Mouse (Mus musculus) ES-E14 (cell line): ENCODE measurements around the gene Clmn. TPM values are rescaled to one million over a fixed set of nuclear protein-coding genes. Genes with fewer than 3 reads are reported as not detected.

Source experiments
- DNase-seq: peaks from one replicate; pipeline ENCODE4 v3.0.0-alpha.2; 2013; ENCODE audit warnings: low read depth, low spot score
- H3K27ac ChIP-seq: 2 replicates; pipeline ENCODE4 v1.5.1; 2012; ENCODE audit warnings: low read depth, mild to moderate bottlenecking, low read length, moderate library complexity, mixed read lengths; ENCODE audit not compliant: poor library complexity, insufficient read depth, severe bottlenecking
- H3K36me3 ChIP-seq: 2 replicates; pipeline ENCODE4 v1.6.1; 2012; ENCODE audit warnings: mild to moderate bottlenecking, low read length, moderate library complexity, mixed read lengths; ENCODE audit not compliant: control insufficient read depth, poor library complexity, insufficient read depth, severe bottlenecking
- H3K4me1 ChIP-seq, 2 experiments: fragments of 150-350 bp in 1 of 2; sonication (generic) in 1 of 2; 2 replicates each; pipeline ENCODE4 v1.6.1; 2012; ENCODE audit warnings: low read length in 2 of 2, mild to moderate bottlenecking in 1 of 2, mixed read lengths in 1 of 2; ENCODE audit not compliant: control insufficient read depth in 2 of 2, insufficient read depth in 2 of 2, poor library complexity in 1 of 2
- H3K4me3 ChIP-seq, 2 experiments: fragments of 150-350 bp in 1 of 2; sonication (generic) in 1 of 2; 2 replicates each; pipeline ENCODE4 v1.5.1; 2012; ENCODE audit warnings: low read length in 2 of 2, low read depth in 1 of 2, mild to moderate bottlenecking in 1 of 2, mixed read lengths in 1 of 2; ENCODE audit not compliant: insufficient read depth in 1 of 2, poor library complexity in 1 of 2, severe bottlenecking in 1 of 2
- H3K9ac ChIP-seq: 2 replicates; pipeline ENCODE4 v1.6.1; 2012; ENCODE audit warnings: low read depth, mild to moderate bottlenecking, low read length, mixed read lengths; ENCODE audit not compliant: poor library complexity, insufficient read depth, severe bottlenecking
- H3K9me3 ChIP-seq: fragments of 150-350 bp; sonication (generic); 2 replicates; pipeline ENCODE4 v1.6.1; 2012; ENCODE audit warnings: low read depth, mild to moderate bottlenecking, low read length; ENCODE audit not compliant: control insufficient read depth, insufficient read depth
- CHD2 ChIP-seq: IDR thresholded peaks from 2 replicates; pipeline ENCODE4 v1.6.1; 2014; ENCODE audit warnings: mild to moderate bottlenecking, low read depth, low read length, inconsistent platforms
- HCFC1 ChIP-seq: IDR thresholded peaks from 2 replicates; pipeline ENCODE4 v1.6.1; 2012; ENCODE audit warnings: low read length, inconsistent platforms, borderline replicate concordance; ENCODE audit not compliant: insufficient read depth
- MAFK ChIP-seq: IDR thresholded peaks from 2 replicates; pipeline ENCODE4 v1.6.1; 2014; ENCODE audit warnings: mild to moderate bottlenecking, low read depth, low read length, inconsistent platforms; ENCODE audit not compliant: insufficient read depth
- ZC3H11A ChIP-seq: IDR thresholded peaks from 2 replicates; pipeline ENCODE4 v1.6.1; 2012; ENCODE audit warnings: low read depth, mild to moderate bottlenecking, inconsistent platforms, low read length, borderline replicate concordance
- ZNF384 ChIP-seq: IDR thresholded peaks from 2 replicates; pipeline ENCODE4 v1.6.1; 2012; ENCODE audit warnings: low read depth, low read length, inconsistent platforms
- in situ Hi-C, 2 experiments: fragments of 600-800 bp; cut with MboI; formaldehyde crosslinking; loops; one replicate each; pipeline ENCODE4 v1.15.1; 2025; ENCODE audit warnings: low sequenced_read_pairs in 2 of 2, inconsistent platforms in 1 of 2; ENCODE audit not compliant: unreplicated experiment in 2 of 2
- total RNA-seq: library from RNA; depleted of rRNA; stranded (reverse); fragments of 300-350 nt; gene quantifications from 2 replicates; pipeline ENCODE4 v1.2.3, GENCODE M21; 2012

Gene Clmn
- total RNA-seq, 1 experiment = 3.1 TPM

DNA sequence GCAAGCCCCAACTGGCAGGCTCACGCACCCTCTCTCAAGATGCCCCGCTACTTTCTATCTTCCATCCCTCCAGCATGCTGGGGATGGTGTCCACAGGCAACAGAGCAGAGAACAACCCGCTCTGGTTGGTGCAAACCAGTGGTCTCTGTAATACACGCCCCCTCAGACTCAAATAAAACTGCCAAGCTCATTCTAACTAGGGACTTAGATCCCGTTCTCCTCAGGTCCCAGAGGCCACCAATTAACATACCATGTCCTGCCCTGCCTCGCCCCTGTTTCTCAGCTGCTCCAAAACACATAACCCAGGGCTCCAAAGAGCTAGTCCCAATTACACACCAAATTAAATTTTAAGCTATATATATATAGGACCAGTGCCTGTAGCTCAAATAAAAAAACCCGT is 50.6 kb downstream of the Clmn start:
- Histone ChIP-seq H3K4me1 (peaks cover 0 to 3% of the 10 kb centered on the region in 2 experiments; a peak in 1 of 4 replicates), H3K27ac (no peak overlapping the region), H3K36me3 (no peaks in the 10 kb centered on the region), H3K4me3 (no peak overlapping the region), H3K9me3 (no peaks in the 10 kb centered on the region), H3K9ac (no peak overlapping the region)
- no peak for DNase-seq
- in situ Hi-C loops = no loop called here
- TF ChIP-seq ZC3H11A (no peak), HCFC1 (no peak), ZNF384 (no peak), CHD2 (no peak), MAFK (no peak)

GRCm38 (mm10) chr12:104813762-104814161 is 51.1 kb downstream of the Clmn start:
- H3K4me3 ChIP-seq = no peak overlapping the region
- H3K9me3 ChIP-seq = no peaks in the 10 kb centered on the region
- no peak overlapping the region for H3K9ac ChIP-seq
- H3K27ac ChIP-seq = no peak overlapping the region
- H3K4me1 ChIP-seq = peaks cover 0 to 3% of the 10 kb centered on the region in 2 experiments; a peak in 1 of 4 replicates
- H3K36me3 ChIP-seq = no peaks in the 10 kb centered on the region
- TF ChIP-seq ZC3H11A = no peak
- TF ChIP-seq ZNF384 = no peak
- TF ChIP-seq MAFK = no peak
- TF ChIP-seq HCFC1 = no peak
- TF ChIP-seq CHD2 = no peak
- no peak for DNase-seq
- in situ Hi-C loops = no loop called here

DNA sequence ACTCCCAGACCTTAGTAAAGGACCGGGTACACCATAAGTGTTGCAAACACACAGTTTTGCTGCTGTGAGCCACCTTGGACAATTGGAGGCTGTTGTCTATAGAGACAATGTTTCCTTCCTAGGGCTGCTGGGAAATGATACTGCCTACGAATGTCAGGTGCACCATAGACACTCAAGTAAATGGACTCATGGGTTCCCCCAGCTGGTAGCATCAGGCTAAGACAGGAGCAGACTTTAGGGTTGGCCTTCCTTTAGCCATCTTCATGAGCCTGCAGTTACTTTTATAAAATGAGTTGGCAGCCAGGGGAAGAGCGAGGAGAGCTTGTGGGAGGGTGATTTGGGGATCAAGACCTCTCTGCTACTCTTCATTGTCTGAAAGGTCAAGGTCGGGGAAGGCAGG is 52.2 kb downstream of the Clmn start:
- Histone ChIP-seq H3K4me1 (peaks cover 0 to 3% of the 10 kb centered on the region in 2 experiments; a peak in 1 of 4 replicates), H3K36me3 (no peaks in the 10 kb centered on the region), H3K9me3 (no peaks in the 10 kb centered on the region), H3K27ac (no peak overlapping the region), H3K4me3 (no peak overlapping the region), H3K9ac (no peak overlapping the region)
- in situ Hi-C loops = no loop called here
- TF ChIP-seq ZNF384 (no peak), ZC3H11A (no peak), HCFC1 (no peak), CHD2 (no peak), MAFK (no peak)
- DNase-seq = no peak

GRCm38 (mm10) chr12:104810923-104811443 is 53.9 kb downstream of the Clmn start:
- TF ChIP-seq ZC3H11A = no peak
- TF ChIP-seq HCFC1 = no peak
- TF ChIP-seq CHD2 = no peak
- TF ChIP-seq ZNF384 = no peak
- TF ChIP-seq MAFK = no peak
- Histone ChIP-seq H3K27ac (no peak overlapping the region), H3K4me1 (no peaks in the 10 kb centered on the region), H3K36me3 (no peaks in the 10 kb centered on the region), H3K9ac (no peak overlapping the region), H3K4me3 (no peak overlapping the region), H3K9me3 (no peaks in the 10 kb centered on the region)
- in situ Hi-C loops = no loop called here
- no peak for DNase-seq
